Mouse (Mus musculus) thymus, adult 2 months (tissue): ENCODE data around the gene Olfr1055. TPM values are rescaled to one million over a fixed set of nuclear protein-coding genes. Genes with fewer than 3 reads are reported as not detected.

Source experiments
- DNase-seq: peaks from one replicate; pipeline ENCODE4 v3.0.0; 2021
- H3K27ac ChIP-seq: fragments of 200-500 bp; 2 replicates; pipeline ENCODE4 v1.5.1; 2012; ENCODE audit warnings: low read length, control low read depth; ENCODE audit not compliant: control insufficient read depth, insufficient read depth
- H3K27me3 ChIP-seq: fragments of 200-500 bp; 2 replicates; pipeline ENCODE4 v1.6.1; 2012; ENCODE audit warnings: mild to moderate bottlenecking, low read length, moderate library complexity, mixed read lengths; ENCODE audit not compliant: control insufficient read depth, insufficient read depth
- H3K36me3 ChIP-seq: fragments of 200-500 bp; 2 replicates; pipeline ENCODE4 v1.6.1; 2012; ENCODE audit warnings: mild to moderate bottlenecking, low read length, moderate library complexity; ENCODE audit not compliant: control insufficient read depth, insufficient read depth
- H3K4me1 ChIP-seq: fragments of 200-500 bp; replicated peaks from 2 replicates; pipeline ENCODE4 v1.6.1; 2012; ENCODE audit warnings: low read length; ENCODE audit not compliant: control insufficient read depth, insufficient read depth
- H3K4me3 ChIP-seq: fragments of 200-500 bp; 2 replicates; pipeline ENCODE4 v1.5.1; 2012; ENCODE audit warnings: mild to moderate bottlenecking, low read length, control low read depth, moderate library complexity; ENCODE audit not compliant: control insufficient read depth, insufficient read depth
- CTCF ChIP-seq: fragments of 200-500 bp; IDR thresholded peaks from 2 replicates; pipeline ENCODE4 v1.5.1; 2012; ENCODE audit warnings: mild to moderate bottlenecking, control low read depth, low read length, moderate library complexity, borderline replicate concordance; ENCODE audit not compliant: control insufficient read depth, poor library complexity, insufficient read depth; ENCODE audit errors: extremely low read depth
- POLR2A ChIP-seq: fragments of 200-500 bp; IDR thresholded peaks from 2 replicates; pipeline ENCODE4 v1.6.1; 2012; ENCODE audit warnings: mild to moderate bottlenecking, low read length, control low read depth, moderate library complexity; ENCODE audit not compliant: control insufficient read depth, poor library complexity, insufficient read depth; ENCODE audit errors: extremely low read depth
- WGBS: fragments of 180-500 bp; shearing (Covaris S2); methylation state at CpG from one replicate; pipeline ENCODE4 v1.1.7; 2018; 5-methylcytosine and 5-hydroxymethylcytosine counted together
- polyA plus RNA-seq: library from polyadenylated mRNA; depleted of rRNA; stranded (reverse); fragments of >200 nt; gene quantifications from 2 replicates; pipeline ENCODE4 v1.2.3, GENCODE M21; 2012; rRNA removed

Gene Olfr1055
- polyA plus RNA-seq, 1 experiment = not detected

- Histone ChIP-seq H3K27me3 (no peaks in the 10 kb centered on the region), H3K4me3 (no peak within 1 kb of the TSS), H3K4me1 (no peaks in the 10 kb centered on the region), H3K27ac (no peak within 1 kb of the TSS), H3K36me3 (no peaks in the 10 kb centered on the region)
- no peak for TF ChIP-seq POLR2A
- no peak for TF ChIP-seq CTCF
- 64% methylated on average over 3 of the region's 3 CpGs for WGBS
- DNase-seq = no peak
These were observed 34.9 kb downstream of the Olfr1055 start, which contains the start of gene Olfr1053 for GRCm38 (mm10) chr2:86315184-86315583. Olfr1053 (minus strand) TSS chr2:86315284.

Other genes with a start within 250 kb of the Olfr1055 start
- gene Olfr1039, start 214.4 kb downstream of the Olfr1055 start, polyA plus RNA-seq = not detected in 2 replicates
- not detected in 2 replicates for gene Olfr1040, start 203.6 kb downstream of the Olfr1055 start, polyA plus RNA-seq
- not detected in 2 replicates for gene Olfr1042, start 188.4 kb downstream of the Olfr1055 start, polyA plus RNA-seq
- not detected in 2 replicates for gene Olfr1043, start 182.8 kb downstream of the Olfr1055 start, polyA plus RNA-seq
- gene Olfr1044, start 172.5 kb downstream of the Olfr1055 start, polyA plus RNA-seq = not detected in 2 replicates
- not detected in 2 replicates for gene Olfr52, start 164.6 kb downstream of the Olfr1055 start, polyA plus RNA-seq
- not detected in 2 replicates for gene Olfr1045, start 147.3 kb downstream of the Olfr1055 start, polyA plus RNA-seq
- not detected in 2 replicates for gene Olfr1046, start 131.0 kb downstream of the Olfr1055 start, polyA plus RNA-seq
- not detected in 2 replicates for gene Olfr1047, start 118.9 kb downstream of the Olfr1055 start, polyA plus RNA-seq
- gene Olfr1048, start 110.0 kb downstream of the Olfr1055 start, polyA plus RNA-seq = not detected in 2 replicates
- not detected in 2 replicates for gene Olfr1049, start 92.0 kb downstream of the Olfr1055 start, polyA plus RNA-seq
- not detected in 2 replicates for gene Olfr1051, start 71.2 kb downstream of the Olfr1055 start, polyA plus RNA-seq
- not detected in 2 replicates for gene Olfr1052, start 57.8 kb downstream of the Olfr1055 start, polyA plus RNA-seq
- gene Olfr1053, start 35.0 kb downstream of the Olfr1055 start, polyA plus RNA-seq = not detected in 2 replicates
- gene Olfr1054, start 14.9 kb downstream of the Olfr1055 start, polyA plus RNA-seq = not detected in 2 replicates
- not detected in 2 replicates for gene Olfr1056, start 12.2 kb upstream of the Olfr1055 start, polyA plus RNA-seq
- gene Olfr1057, start 28.1 kb upstream of the Olfr1055 start, polyA plus RNA-seq = not detected in 2 replicates
- gene Olfr1058, start 38.3 kb upstream of the Olfr1055 start, polyA plus RNA-seq = not detected in 2 replicates
- not detected in 2 replicates for gene Olfr1061, start 63.8 kb upstream of the Olfr1055 start, polyA plus RNA-seq
- gene Olfr1062, start 76.5 kb upstream of the Olfr1055 start, polyA plus RNA-seq = 0.15 TPM in 1 of 2 replicates, not detected in the other
- 0.09 TPM in 1 of 2 replicates, not detected in the other for gene Olfr1065, start 100.3 kb upstream of the Olfr1055 start, polyA plus RNA-seq
- not detected in 2 replicates for gene Olfr1066, start 106.0 kb upstream of the Olfr1055 start, polyA plus RNA-seq
- gene Olfr228, start 137.1 kb upstream of the Olfr1055 start, polyA plus RNA-seq = not detected in 2 replicates
- gene Olfr1076, start 158.2 kb upstream of the Olfr1055 start, polyA plus RNA-seq = not detected in 2 replicates
- gene Olfr1079, start 192.2 kb upstream of the Olfr1055 start, polyA plus RNA-seq = not detected in 2 replicates
- gene Olfr1080, start 208.0 kb upstream of the Olfr1055 start, polyA plus RNA-seq = not detected in 2 replicates
- not detected in 2 replicates for gene Olfr1082, start 248.7 kb upstream of the Olfr1055 start, polyA plus RNA-seq